Mouse (Mus musculus): Measurements from ENCODE around the gene Brms1. TPM values are rescaled to one million over a fixed set of nuclear protein-coding genes. Genes with fewer than 3 reads are reported as not detected.
A peak's percentile ranks its signal among the peaks of the same experiment; 100 is the strongest.
"Not testable (repeated sequence)": the region's sequence is repeated elsewhere in the genome, so short reads cannot be mapped to it uniquely, and the experiment has no call there.

Brms1 gene
- 30.7 and 31.7 TPM in 2 replicates for polyA plus RNA-seq (2015; fragmentation: Nextera tagmentation; extraction: Ambion mirVana)

- ATAC-seq (ENCODE audit: low FRiP score, low read depth) = peak; percentile 60
- Histone ChIP-seq H3K9ac (peak within 1 kb of the TSS; percentile 95), H3K36me3 (peaks cover 9% of the 10 kb centered on the region; the same call in 1 of the 2 replicates), H3K9me3 (no peaks in the 10 kb centered on the region), H3K4me3 (peak within 1 kb of the TSS; percentile 91), H3K4me1 (replicated peaks) (peaks cover 37% of the 10 kb centered on the region), H3K27me3 (no peaks in the 10 kb centered on the region), H3K27ac (replicated peaks) (peak within 1 kb of the TSS; percentile 67), H3K4me2 (peak within 1 kb of the TSS; percentile 96)
- WGBS = 7% methylated on average over 40 of the region's 40 CpGs
These were observed at the start of gene Brms1 for GRCm38 (mm10) chr19:5040862-5041523. TSS of gene Brms1 (plus strand) at chr19:5041354.

- peaks cover 55% of the 10 kb centered on the region for H3K4me1 ChIP-seq (replicated peaks)
- H3K27me3 ChIP-seq = peaks cover 22% of the 10 kb centered on the region
- peak overlapping the region; percentile 34; the same call in 1 of the 2 replicates for H3K4me2 ChIP-seq
- ATAC-seq (ENCODE audit: low FRiP score, low read depth) = no peak
- H3K9me3 ChIP-seq = no peaks in the 10 kb centered on the region
- H3K4me3 ChIP-seq = no peak overlapping the region
- no peak overlapping the region for H3K27ac ChIP-seq (replicated peaks)
- no peak overlapping the region for H3K9ac ChIP-seq
- H3K36me3 ChIP-seq = 0 out of 2 replicates have a peak, but pooled peaks cover 4% of the 10 kb centered on the region
- 15% methylated on average over 8 of the region's 8 CpGs for WGBS
These were observed 48.8 kb upstream of the Brms1 start for GRCm38 (mm10) chr19:4992371-4992770.

- Histone ChIP-seq H3K4me2 (peak overlapping the region; percentile 34; the same call in 1 of the 2 replicates), H3K36me3 (no peaks in the 10 kb centered on the region), H3K4me3 (no peak overlapping the region), H3K27ac (replicated peaks) (no peak overlapping the region), H3K27me3 (peaks cover 17% of the 10 kb centered on the region), H3K4me1 (replicated peaks) (peaks cover 58% of the 10 kb centered on the region), H3K9ac (no peak overlapping the region), H3K9me3 (no peaks in the 10 kb centered on the region)
- WGBS = 5% methylated on average over 9 of the region's 9 CpGs
- ATAC-seq (ENCODE audit: low FRiP score, low read depth) = no peak
These were observed 48.2 kb upstream of the Brms1 start for GRCm38 (mm10) chr19:4992904-4993303.

- no peak for ATAC-seq (ENCODE audit: low FRiP score, low read depth)
- H3K4me3 ChIP-seq = no peak overlapping the region
- no peaks in the 10 kb centered on the region for H3K36me3 ChIP-seq
- peak overlapping the region; percentile 74 for H3K27ac ChIP-seq (replicated peaks)
- no peak overlapping the region for H3K9ac ChIP-seq
- H3K27me3 ChIP-seq = peaks cover 14% of the 10 kb centered on the region
- H3K9me3 ChIP-seq = no peaks in the 10 kb centered on the region
- 0 out of 2 replicates have a peak overlapping the region, but pooled peaks have one; percentile 10 for H3K4me2 ChIP-seq
- peaks cover 58% of the 10 kb centered on the region for H3K4me1 ChIP-seq (replicated peaks)
- 36% methylated on average over 5 of the region's 5 CpGs for WGBS
These were observed 47.1 kb upstream of the Brms1 start for GRCm38 (mm10) chr19:4994043-4994442.

- H3K4me1 ChIP-seq (replicated peaks) = peaks cover 51% of the 10 kb centered on the region
These were observed 41.6 kb upstream of the Brms1 start for GRCm38 (mm10) chr19:4999445-5000140.

GRCm38 (mm10) chr19:5001666-5002406 is 39.3 kb upstream of the Brms1 start:
- peak; percentile 99 for ATAC-seq (ENCODE audit: low FRiP score, low read depth)
- Histone ChIP-seq H3K4me1 (replicated peaks) (peaks cover 46% of the 10 kb centered on the region), H3K36me3 (no peaks in the 10 kb centered on the region), H3K27ac (replicated peaks) (peak overlapping the region; percentile 93), H3K27me3 (no peaks in the 10 kb centered on the region), H3K4me2 (peak overlapping the region; percentile 67), H3K4me3 (peak overlapping the region; percentile 37), H3K9ac (peak overlapping the region; percentile 47), H3K9me3 (no peaks in the 10 kb centered on the region)
- under 1% methylated on average over 39 of the region's 39 CpGs for WGBS

More at GRCm38 (mm10) chr19:4999445-5000140, 41.6 kb upstream of the Brms1 start:
- Histone ChIP-seq H3K27me3 (0 out of 2 replicates have a peak, but pooled peaks cover 3% of the 10 kb centered on the region), H3K9me3 (no peaks in the 10 kb centered on the region), H3K9ac (0 out of 2 replicates have a peak overlapping the region, but pooled peaks have one; percentile 20), H3K4me3 (no peak overlapping the region), H3K27ac (replicated peaks) (no peak overlapping the region), H3K4me2 (peak overlapping the region; percentile 14), H3K36me3 (no peaks in the 10 kb centered on the region)
- 68% methylated on average over 6 of the region's 6 CpGs for WGBS
- ATAC-seq (ENCODE audit: low FRiP score, low read depth) = no peak

GRCm38 (mm10) chr19:5003644-5004043 is 37.5 kb upstream of the Brms1 start:
- H3K9ac ChIP-seq; H3K9me3 ChIP-seq; ATAC-seq (ENCODE audit: low FRiP score, low read depth); H3K36me3 ChIP-seq; H3K4me3 ChIP-seq; H3K27ac ChIP-seq (replicated peaks); H3K4me2 ChIP-seq; H3K27me3 ChIP-seq: not testable (repeated sequence)
- WGBS = 54% methylated on average over 2 of the region's 2 CpGs
- H3K4me1 ChIP-seq (replicated peaks) = peaks cover 35% of the 10 kb centered on the region

GRCm38 (mm10) chr19:5004925-5005324 is 36.2 kb upstream of the Brms1 start:
- no peak overlapping the region for H3K27ac ChIP-seq (replicated peaks)
- WGBS = 67% methylated on average over 4 of the region's 4 CpGs
- H3K9ac ChIP-seq = no peak overlapping the region
- no peaks in the 10 kb centered on the region for H3K27me3 ChIP-seq
- no peaks in the 10 kb centered on the region for H3K9me3 ChIP-seq
- ATAC-seq (ENCODE audit: low FRiP score, low read depth) = no peak
- peaks cover 22% of the 10 kb centered on the region for H3K4me1 ChIP-seq (replicated peaks)
- H3K4me3 ChIP-seq = no peak overlapping the region
- H3K36me3 ChIP-seq = no peaks in the 10 kb centered on the region
- no peak overlapping the region for H3K4me2 ChIP-seq

- Histone ChIP-seq H3K27me3 (no peaks in the 10 kb centered on the region), H3K9ac (no peak overlapping the region), H3K4me3 (no peak overlapping the region), H3K4me1 (replicated peaks) (no peaks in the 10 kb centered on the region), H3K9me3 (no peaks in the 10 kb centered on the region), H3K36me3 (no peaks in the 10 kb centered on the region), H3K27ac (replicated peaks) (no peak overlapping the region), H3K4me2 (no peak overlapping the region)
- no peak for ATAC-seq (ENCODE audit: low FRiP score, low read depth)
- WGBS = 67% methylated on average over 8 of the region's 8 CpGs
These were observed 28.0 kb upstream of the Brms1 start for GRCm38 (mm10) chr19:5013138-5013537.

GRCm38 (mm10) chr19:5014961-5015398 is 26.2 kb upstream of the Brms1 start:
- Histone ChIP-seq H3K36me3 (no peaks in the 10 kb centered on the region), H3K4me2 (no peak overlapping the region), H3K9ac (no peak overlapping the region), H3K4me3 (no peak overlapping the region), H3K27me3 (no peaks in the 10 kb centered on the region), H3K9me3 (no peaks in the 10 kb centered on the region), H3K27ac (replicated peaks) (no peak overlapping the region), H3K4me1 (replicated peaks) (no peaks in the 10 kb centered on the region)
- 18% methylated on average over 8 of the region's 8 CpGs for WGBS
- no peak for ATAC-seq (ENCODE audit: low FRiP score, low read depth)

GRCm38 (mm10) chr19:5016221-5016742 is 24.9 kb upstream of the Brms1 start:
- Histone ChIP-seq H3K9ac (no peak overlapping the region), H3K4me3 (no peak overlapping the region), H3K4me2 (no peak overlapping the region), H3K27me3 (no peaks in the 10 kb centered on the region), H3K27ac (replicated peaks) (no peak overlapping the region), H3K36me3 (no peaks in the 10 kb centered on the region), H3K9me3 (no peaks in the 10 kb centered on the region), H3K4me1 (replicated peaks) (no peaks in the 10 kb centered on the region)
- peak; percentile 68; the same call in 1 of the 2 replicates for ATAC-seq (ENCODE audit: low FRiP score, low read depth)
- 38% methylated on average over 10 of the region's 10 CpGs for WGBS
